Mouse (Mus musculus) kidney, adult 9 months (tissue): ENCODE measurements at regions not wholly inside any gene's neighbourhood (a gene's known extent, or its start where the extent isn't known, plus 50 kb on each side); places are given as distances from the start of the nearest gene placed in this dataset.

ENCODE experiments used
- DNase-seq: peaks from one replicate; pipeline ENCODE4 v3.0.0; 2022

- DNase-seq, result peak; percentile 17
Observed at GRCm38 (mm10) chr10:38269136-38269535, 552.4 kb downstream of the Rfpl4b start.

DNA sequence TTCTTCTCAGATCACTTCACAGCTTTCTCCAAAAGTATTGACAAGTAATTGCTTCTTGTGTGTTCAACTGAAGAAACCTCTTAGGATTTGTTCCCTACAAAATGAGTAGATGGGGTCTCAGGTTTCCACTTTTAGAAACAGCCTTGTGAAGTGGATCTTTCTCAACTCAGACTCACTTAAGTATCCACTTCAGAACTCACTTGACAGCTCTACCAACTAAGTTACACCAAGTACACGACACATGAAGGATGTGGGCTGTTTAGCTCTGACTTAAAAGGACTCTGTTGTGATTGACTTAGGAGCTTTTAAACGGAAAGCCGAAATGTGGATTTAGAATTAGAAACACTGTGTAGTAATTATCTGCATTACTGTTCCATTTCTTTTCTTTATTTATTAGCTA, 556.0 kb downstream of the Rfpl4b start:
- DNase-seq, result no peak

- DNase-seq, result no peak
Observed at GRCm38 (mm10) chr10:38246821-38247220, 574.8 kb downstream of the Rfpl4b start.
